Mouse (Mus musculus) ES-Bruce4 (cell line): ENCODE data around the gene Fam102a. TPM values are rescaled to one million over a fixed set of nuclear protein-coding genes. Genes with fewer than 3 reads are reported as not detected.

Experiments used
- H3K27ac ChIP-seq: 2 replicates; pipeline ENCODE4 v1.5.1; 2012; ENCODE audit warnings: low read length, inconsistent platforms; ENCODE audit not compliant: insufficient read depth
- H3K27me3 ChIP-seq: 2 replicates; pipeline ENCODE4 v1.6.1; 2012; ENCODE audit warnings: mild to moderate bottlenecking, low read length, inconsistent platforms; ENCODE audit not compliant: control insufficient read depth, poor library complexity, insufficient read depth, severe bottlenecking
- H3K36me3 ChIP-seq: 2 replicates; pipeline ENCODE4 v1.6.1; 2012; ENCODE audit warnings: inconsistent platforms, mild to moderate bottlenecking, low read length, moderate library complexity; ENCODE audit not compliant: control insufficient read depth, poor library complexity, insufficient read depth, severe bottlenecking
- H3K4me1 ChIP-seq: one replicate; pipeline ENCODE4 v1.8.1; 2011; ENCODE audit warnings: low read length; ENCODE audit not compliant: control insufficient read depth, insufficient read depth
- H3K4me3 ChIP-seq: 2 replicates; pipeline ENCODE4 v1.5.1; 2011; ENCODE audit warnings: low read depth, mild to moderate bottlenecking, low read length
- H3K9ac ChIP-seq: 2 replicates; pipeline ENCODE4 v1.6.1; 2012; ENCODE audit warnings: low read depth, mild to moderate bottlenecking, inconsistent platforms; ENCODE audit not compliant: poor library complexity, severe bottlenecking
- H3K9me3 ChIP-seq: replicated peaks from 2 replicates; pipeline ENCODE4 v1.6.1; 2012; ENCODE audit warnings: mild to moderate bottlenecking, low read length, inconsistent platforms; ENCODE audit not compliant: control insufficient read depth, poor library complexity, insufficient read depth, severe bottlenecking
- CTCF ChIP-seq: IDR thresholded peaks from one replicate; pipeline ENCODE4 v1.8.1; 2011; ENCODE audit warnings: low read depth, low read length
- EP300 ChIP-seq: IDR thresholded peaks from 2 replicates; pipeline ENCODE4 v1.6.1; 2011; ENCODE audit warnings: low read depth, low read length; ENCODE audit not compliant: insufficient read depth
- POLR2A ChIP-seq: IDR thresholded peaks from one replicate; pipeline ENCODE4 v1.8.1; 2011; ENCODE audit warnings: low read length; ENCODE audit not compliant: insufficient read depth
- polyA plus RNA-seq: library from polyadenylated mRNA; stranded (reverse); fragments of >200 nt; gene quantifications from 2 replicates; pipeline ENCODE4 v1.2.4, GENCODE M21; 2011; ENCODE audit warnings: low read depth; ENCODE audit not compliant: missing spikeins, insufficient read depth, insufficient read length

Fam102a gene
- polyA plus RNA-seq, 1 experiment, result 12.2 TPM

- H3K4me1 ChIP-seq, result no peaks in the 10 kb centered on the region
- no peak overlapping the region for H3K4me3 ChIP-seq
- TF ChIP-seq CTCF, result no peak
- TF ChIP-seq EP300, result no peak
- TF ChIP-seq POLR2A, result no peak
- no peak overlapping the region for H3K9ac ChIP-seq
- no peaks in the 10 kb centered on the region for H3K36me3 ChIP-seq
- no peak overlapping the region for H3K27ac ChIP-seq
- no peaks in the 10 kb centered on the region for H3K27me3 ChIP-seq
- no peaks in the 10 kb centered on the region for H3K9me3 ChIP-seq
These were observed 12.2 kb downstream of the Fam102a start for GRCm38 (mm10) chr2:32547380-32547779.

- Histone ChIP-seq H3K9ac (no peak overlapping the region), H3K36me3 (no peaks in the 10 kb centered on the region), H3K27ac (no peak overlapping the region), H3K4me1 (no peaks in the 10 kb centered on the region), H3K27me3 (no peaks in the 10 kb centered on the region), H3K4me3 (no peak overlapping the region), H3K9me3 (no peaks in the 10 kb centered on the region)
- no peak for TF ChIP-seq CTCF
- TF ChIP-seq EP300, result no peak
- no peak for TF ChIP-seq POLR2A
These were observed 13.0 kb downstream of the Fam102a start for GRCm38 (mm10) chr2:32547964-32548739.

- Histone ChIP-seq H3K9ac (no peak overlapping the region), H3K4me1 (no peaks in the 10 kb centered on the region), H3K27ac (no peak overlapping the region), H3K4me3 (no peak overlapping the region), H3K9me3 (no peaks in the 10 kb centered on the region), H3K27me3 (no peaks in the 10 kb centered on the region), H3K36me3 (no peaks in the 10 kb centered on the region)
- TF ChIP-seq EP300 (no peak), CTCF (no peak), POLR2A (no peak)
These were observed 14.0 kb downstream of the Fam102a start for GRCm38 (mm10) chr2:32549171-32549570.

GRCm38 (mm10) chr2:32549764-32550163 lies 14.6 kb downstream of the Fam102a start:
- H3K4me3 ChIP-seq, result no peak overlapping the region
- H3K4me1 ChIP-seq, result no peaks in the 10 kb centered on the region
- no peaks in the 10 kb centered on the region for H3K9me3 ChIP-seq
- TF ChIP-seq POLR2A, result no peak
- no peak for TF ChIP-seq CTCF
- TF ChIP-seq EP300, result no peak
- H3K27ac ChIP-seq, result no peak overlapping the region
- no peaks in the 10 kb centered on the region for H3K27me3 ChIP-seq
- H3K36me3 ChIP-seq, result no peaks in the 10 kb centered on the region
- H3K9ac ChIP-seq, result no peak overlapping the region

- H3K27ac ChIP-seq, result no peak overlapping the region
- no peaks in the 10 kb centered on the region for H3K9me3 ChIP-seq
- no peaks in the 10 kb centered on the region for H3K36me3 ChIP-seq
- no peak overlapping the region for H3K9ac ChIP-seq
- H3K4me1 ChIP-seq, result peaks cover 2% of the 10 kb centered on the region
- no peaks in the 10 kb centered on the region for H3K27me3 ChIP-seq
- no peak overlapping the region for H3K4me3 ChIP-seq
- TF ChIP-seq CTCF (no peak), EP300 (no peak), POLR2A (no peak)
These were observed 16.1 kb downstream of the Fam102a start for GRCm38 (mm10) chr2:32551236-32551635.

GRCm38 (mm10) chr2:32553592-32554148 lies 18.5 kb downstream of the Fam102a start:
- Histone ChIP-seq H3K4me1 (peaks cover 2% of the 10 kb centered on the region), H3K27me3 (no peaks in the 10 kb centered on the region), H3K9me3 (no peaks in the 10 kb centered on the region), H3K36me3 (no peaks in the 10 kb centered on the region), H3K27ac (no peak overlapping the region), H3K4me3 (no peak overlapping the region), H3K9ac (no peak overlapping the region)
- TF ChIP-seq CTCF (no peak), POLR2A (no peak), EP300 (no peak)
